Mouse (Mus musculus): ENCODE results near the gene Il27. TPM values are rescaled to one million over a fixed set of nuclear protein-coding genes. Genes with fewer than 3 reads are reported as not detected.

Il27 gene
- polyA plus RNA-seq, 1 experiment from 2014 or later, result not detected

GRCm38 (mm10) chr7:126629915-126630314, 35.2 kb upstream of the Il27 start:
- no peak overlapping the region for H3K9ac ChIP-seq (ENCODE audit: low read depth, low read length)
- H3K9me3 ChIP-seq (replicated peaks; ENCODE audit: control insufficient read depth, low read length), result no peaks in the 10 kb centered on the region
- no peak overlapping the region for H3K4me3 ChIP-seq (ENCODE audit: low read depth, low read length)
- WGBS (ENCODE audit: insufficient replicate concordance), result 64% methylated on average over 3 of the region's 3 CpGs
- no peak overlapping the region for H3K27ac ChIP-seq (ENCODE audit: low read depth, low read length)
- H3K4me2 ChIP-seq, result no peak overlapping the region
- peaks cover 3% of the 10 kb centered on the region for H3K4me1 ChIP-seq (ENCODE audit: control insufficient read depth, insufficient read depth, low read length)
- H3K27me3 ChIP-seq (ENCODE audit: control insufficient read depth, insufficient read depth, low read length), result no peaks in the 10 kb centered on the region
- no peaks in the 10 kb centered on the region for H3K36me3 ChIP-seq (ENCODE audit: control insufficient read depth, insufficient read depth, low read length)
- ATAC-seq (replicated peaks; ENCODE audit: insufficient number of reproducible peaks, low FRiP score, low TSS enrichment), result no peak

GRCm38 (mm10) chr7:126628111-126628510, 33.4 kb upstream of the Il27 start:
- no peak for ATAC-seq (replicated peaks; ENCODE audit: insufficient number of reproducible peaks, low FRiP score, low TSS enrichment)
- H3K9ac ChIP-seq (ENCODE audit: low read depth, low read length), result no peak overlapping the region
- H3K27ac ChIP-seq (ENCODE audit: low read depth, low read length), result no peak overlapping the region
- no peaks in the 10 kb centered on the region for H3K9me3 ChIP-seq (replicated peaks; ENCODE audit: control insufficient read depth, low read length)
- H3K4me1 ChIP-seq (ENCODE audit: control insufficient read depth, insufficient read depth, low read length), result peaks cover 3% of the 10 kb centered on the region
- H3K4me3 ChIP-seq (ENCODE audit: low read depth, low read length), result no peak overlapping the region
- no peaks in the 10 kb centered on the region for H3K27me3 ChIP-seq (ENCODE audit: control insufficient read depth, insufficient read depth, low read length)
- no peak overlapping the region for H3K4me2 ChIP-seq
- WGBS (ENCODE audit: insufficient replicate concordance), result 59% methylated on average over 6 of the region's 6 CpGs
- H3K36me3 ChIP-seq (ENCODE audit: control insufficient read depth, insufficient read depth, low read length), result no peaks in the 10 kb centered on the region

GRCm38 (mm10) chr7:126625807-126626600, 31.3 kb upstream of the Il27 start:
- no peak overlapping the region for H3K4me3 ChIP-seq (ENCODE audit: low read depth, low read length)
- no peak overlapping the region for H3K27ac ChIP-seq (ENCODE audit: low read depth, low read length)
- H3K9ac ChIP-seq (ENCODE audit: low read depth, low read length), result no peak overlapping the region
- 79% methylated on average over 3 of the region's 3 CpGs for WGBS (ENCODE audit: insufficient replicate concordance)
- no peaks in the 10 kb centered on the region for H3K27me3 ChIP-seq (ENCODE audit: control insufficient read depth, insufficient read depth, low read length)
- no peaks in the 10 kb centered on the region for H3K36me3 ChIP-seq (ENCODE audit: control insufficient read depth, insufficient read depth, low read length)
- no peak for ATAC-seq (replicated peaks; ENCODE audit: insufficient number of reproducible peaks, low FRiP score, low TSS enrichment)
- no peaks in the 10 kb centered on the region for H3K9me3 ChIP-seq (replicated peaks; ENCODE audit: control insufficient read depth, low read length)
- H3K4me2 ChIP-seq, result no peak overlapping the region
- H3K4me1 ChIP-seq (ENCODE audit: control insufficient read depth, insufficient read depth, low read length), result peaks cover 3% of the 10 kb centered on the region

GRCm38 (mm10) chr7:126625369-126625768, 30.6 kb upstream of the Il27 start:
- WGBS (ENCODE audit: insufficient replicate concordance), result 35% methylated on average over 6 of the region's 6 CpGs
- Histone ChIP-seq H3K9ac (ENCODE audit: low read depth, low read length) (no peak overlapping the region), H3K27ac (ENCODE audit: low read depth, low read length) (no peak overlapping the region), H3K36me3 (ENCODE audit: control insufficient read depth, insufficient read depth, low read length) (no peaks in the 10 kb centered on the region), H3K27me3 (ENCODE audit: control insufficient read depth, insufficient read depth, low read length) (no peaks in the 10 kb centered on the region), H3K4me1 (ENCODE audit: control insufficient read depth, insufficient read depth, low read length) (peaks cover 3% of the 10 kb centered on the region), H3K4me2 (peak overlapping the region; percentile 35), H3K9me3 (replicated peaks; ENCODE audit: control insufficient read depth, low read length) (no peaks in the 10 kb centered on the region), H3K4me3 (ENCODE audit: low read depth, low read length) (no peak overlapping the region)
- 0 out of 2 replicates have a peak, but pooled peaks have one; percentile 35 for ATAC-seq (replicated peaks; ENCODE audit: insufficient number of reproducible peaks, low FRiP score, low TSS enrichment)

GRCm38 (mm10) chr7:126624774-126625173, 30.0 kb upstream of the Il27 start:
- H3K4me3 ChIP-seq (ENCODE audit: low read depth, low read length), result no peak overlapping the region
- no peak overlapping the region for H3K27ac ChIP-seq (ENCODE audit: low read depth, low read length)
- no peaks in the 10 kb centered on the region for H3K36me3 ChIP-seq (ENCODE audit: control insufficient read depth, insufficient read depth, low read length)
- H3K27me3 ChIP-seq (ENCODE audit: control insufficient read depth, insufficient read depth, low read length), result no peaks in the 10 kb centered on the region
- H3K4me2 ChIP-seq, result no peak overlapping the region
- no peaks in the 10 kb centered on the region for H3K9me3 ChIP-seq (replicated peaks; ENCODE audit: control insufficient read depth, low read length)
- 59% methylated on average over 16 of the region's 16 CpGs for WGBS (ENCODE audit: insufficient replicate concordance)
- no peak for ATAC-seq (replicated peaks; ENCODE audit: insufficient number of reproducible peaks, low FRiP score, low TSS enrichment)
- peaks cover 3% of the 10 kb centered on the region for H3K4me1 ChIP-seq (ENCODE audit: control insufficient read depth, insufficient read depth, low read length)
- H3K9ac ChIP-seq (ENCODE audit: low read depth, low read length), result no peak overlapping the region

- no peaks in the 10 kb centered on the region for H3K9me3 ChIP-seq (replicated peaks; ENCODE audit: control insufficient read depth, low read length)
- WGBS (ENCODE audit: insufficient replicate concordance), result 59% methylated on average over 1 of the region's 1 CpGs
- no peak overlapping the region for H3K4me3 ChIP-seq (ENCODE audit: low read depth, low read length)
- peaks cover 3% of the 10 kb centered on the region for H3K4me1 ChIP-seq (ENCODE audit: control insufficient read depth, insufficient read depth, low read length)
- H3K4me2 ChIP-seq, result no peak overlapping the region
- no peak overlapping the region for H3K27ac ChIP-seq (ENCODE audit: low read depth, low read length)
- no peaks in the 10 kb centered on the region for H3K36me3 ChIP-seq (ENCODE audit: control insufficient read depth, insufficient read depth, low read length)
- no peak for ATAC-seq (replicated peaks; ENCODE audit: insufficient number of reproducible peaks, low FRiP score, low TSS enrichment)
- no peaks in the 10 kb centered on the region for H3K27me3 ChIP-seq (ENCODE audit: control insufficient read depth, insufficient read depth, low read length)
- no peak overlapping the region for H3K9ac ChIP-seq (ENCODE audit: low read depth, low read length)
Measured at GRCm38 (mm10) chr7:126623381-126623780, 28.6 kb upstream of the Il27 start.

- H3K9me3 ChIP-seq (replicated peaks; ENCODE audit: control insufficient read depth, low read length), result no peaks in the 10 kb centered on the region
- WGBS (ENCODE audit: insufficient replicate concordance), result 68% methylated on average over 9 of the region's 9 CpGs
Measured at GRCm38 (mm10) chr7:126621452-126622359, 27.0 kb upstream of the Il27 start.

GRCm38 (mm10) chr7:126619559-126620275, 25.0 kb upstream of the Il27 start:
- H3K4me3 ChIP-seq (ENCODE audit: low read depth, low read length), result no peak overlapping the region
- H3K27ac ChIP-seq (ENCODE audit: low read depth, low read length), result no peak overlapping the region
- ATAC-seq (replicated peaks; ENCODE audit: insufficient number of reproducible peaks, low FRiP score, low TSS enrichment), result no peak
- 74% methylated on average over 10 of the region's 10 CpGs for WGBS (ENCODE audit: insufficient replicate concordance)
- H3K27me3 ChIP-seq (ENCODE audit: control insufficient read depth, insufficient read depth, low read length), result no peaks in the 10 kb centered on the region
- H3K9ac ChIP-seq (ENCODE audit: low read depth, low read length), result no peak overlapping the region
- no peaks in the 10 kb centered on the region for H3K36me3 ChIP-seq (ENCODE audit: control insufficient read depth, insufficient read depth, low read length)
- H3K4me2 ChIP-seq, result no peak overlapping the region
- H3K9me3 ChIP-seq (replicated peaks; ENCODE audit: control insufficient read depth, low read length), result no peaks in the 10 kb centered on the region
- H3K4me1 ChIP-seq (ENCODE audit: control insufficient read depth, insufficient read depth, low read length), result no peaks in the 10 kb centered on the region

More at GRCm38 (mm10) chr7:126621452-126622359, 27.0 kb upstream of the Il27 start:
- Histone ChIP-seq H3K27me3 (ENCODE audit: control insufficient read depth, insufficient read depth, low read length) (no peaks in the 10 kb centered on the region), H3K4me2 (no peak overlapping the region), H3K4me1 (ENCODE audit: control insufficient read depth, insufficient read depth, low read length) (peaks cover 3% of the 10 kb centered on the region), H3K27ac (ENCODE audit: low read depth, low read length) (no peak overlapping the region), H3K36me3 (ENCODE audit: control insufficient read depth, insufficient read depth, low read length) (no peaks in the 10 kb centered on the region), H3K9ac (ENCODE audit: low read depth, low read length) (no peak overlapping the region), H3K4me3 (ENCODE audit: low read depth, low read length) (no peak overlapping the region)
- ATAC-seq (replicated peaks; ENCODE audit: insufficient number of reproducible peaks, low FRiP score, low TSS enrichment), result no peak
